Mouse (Mus musculus) lung, adult 2 months (tissue): Measurements from ENCODE around the gene Mrpl34. TPM values are rescaled to one million over a fixed set of nuclear protein-coding genes. Genes with fewer than 3 reads are reported as not detected.
A peak's percentile ranks its signal among the peaks of the same experiment; 100 is the strongest.

Experiments used
- DNase-seq: peaks from one replicate; pipeline ENCODE4 v3.0.0; 2022
- H3K4me1 ChIP-seq: fragments of 200-500 bp; 2 replicates; pipeline ENCODE4 v1.6.1; 2011; ENCODE audit warnings: low read length; ENCODE audit not compliant: control insufficient read depth, insufficient read depth
- H3K4me3 ChIP-seq: fragments of 200-500 bp; replicated peaks from 2 replicates; pipeline ENCODE3; 2011; ENCODE audit warnings: low read depth, mild to moderate bottlenecking, control low read depth, low read length; ENCODE audit errors: extremely low read depth
- CTCF ChIP-seq: fragments of 200-500 bp; IDR thresholded peaks from 2 replicates; pipeline ENCODE4 v1.5.1; 2011; ENCODE audit warnings: mild to moderate bottlenecking, low read length, control low read depth; ENCODE audit not compliant: insufficient read depth
- POLR2A ChIP-seq: fragments of 200-500 bp; IDR thresholded peaks from 2 replicates; pipeline ENCODE4 v1.6.1; 2011; ENCODE audit warnings: low read depth, mild to moderate bottlenecking, control low read depth, low read length, borderline replicate concordance; ENCODE audit errors: extremely low read depth
- WGBS: fragments of 180-500 bp; shearing (Covaris S2); methylation state at CpG from one replicate; pipeline ENCODE4 v1.1.7; 2018; 5-methylcytosine and 5-hydroxymethylcytosine counted together
- polyA plus RNA-seq: library from polyadenylated mRNA; depleted of rRNA; stranded (reverse); fragments of >200 nt; gene quantifications from 2 replicates; pipeline ENCODE4 v1.2.3, GENCODE M21; 2012; rRNA removed

The Mrpl34 gene
- polyA plus RNA-seq, 1 experiment, result 59.4 TPM

DNA sequence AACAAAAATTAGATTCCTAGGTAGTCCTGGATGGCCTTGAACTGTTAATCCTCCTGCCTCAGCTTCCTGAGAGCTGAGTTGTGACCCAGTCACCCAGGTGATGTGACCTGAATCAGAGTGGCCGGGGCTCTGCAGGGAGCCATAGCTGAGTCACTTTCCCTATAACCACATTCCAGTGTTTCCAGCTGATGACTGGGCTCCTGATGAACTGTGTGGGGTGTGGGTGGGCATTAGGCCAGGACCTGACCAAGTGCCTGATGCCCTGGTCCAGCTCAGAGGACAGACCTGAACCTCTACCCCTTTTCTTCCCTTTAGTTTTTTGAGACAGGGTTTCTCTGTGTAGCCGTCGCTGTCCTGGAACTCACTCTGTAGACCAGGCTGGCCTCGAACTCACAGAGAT, 40.6 kb downstream of the Mrpl34 start:
- WGBS, result 88% methylated on average over 4 of the region's 4 CpGs
- TF ChIP-seq POLR2A (no peak), CTCF (no peak)
- no peak for DNase-seq

DNA sequence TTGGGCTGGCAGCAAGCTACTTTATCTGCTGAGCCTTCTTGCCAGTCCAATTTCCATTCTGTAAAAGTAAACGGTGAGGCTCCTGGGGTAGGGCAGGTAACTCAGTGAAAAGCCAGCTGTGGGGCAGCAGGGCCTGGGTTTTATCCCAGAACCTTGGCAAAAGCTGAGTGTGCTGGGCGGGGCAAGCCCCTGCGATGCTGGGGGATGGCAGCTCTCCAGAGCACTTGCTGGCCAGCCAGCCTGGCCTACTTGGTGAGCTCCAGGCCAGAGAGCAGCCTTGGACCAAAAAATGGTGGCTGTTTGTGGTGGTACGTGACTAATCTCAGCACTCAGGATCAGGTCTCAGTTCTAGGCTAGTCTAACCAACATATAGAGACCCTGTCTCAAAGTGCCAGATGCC, 41.2 kb downstream of the Mrpl34 start:
- TF ChIP-seq CTCF (no peak), POLR2A (no peak)
- no peak for DNase-seq
- peaks cover 5% of the 10 kb centered on the region; the same call in 1 of the 2 replicates for H3K4me1 ChIP-seq
- 61% methylated on average over 4 of the region's 4 CpGs for WGBS
- H3K4me3 ChIP-seq, result no peak overlapping the region

More for the DNA sequence above, 40.6 kb downstream of the Mrpl34 start:
- H3K4me1 ChIP-seq, result peaks cover 5% of the 10 kb centered on the region; the same call in 1 of the 2 replicates
- no peak overlapping the region for H3K4me3 ChIP-seq

DNA sequence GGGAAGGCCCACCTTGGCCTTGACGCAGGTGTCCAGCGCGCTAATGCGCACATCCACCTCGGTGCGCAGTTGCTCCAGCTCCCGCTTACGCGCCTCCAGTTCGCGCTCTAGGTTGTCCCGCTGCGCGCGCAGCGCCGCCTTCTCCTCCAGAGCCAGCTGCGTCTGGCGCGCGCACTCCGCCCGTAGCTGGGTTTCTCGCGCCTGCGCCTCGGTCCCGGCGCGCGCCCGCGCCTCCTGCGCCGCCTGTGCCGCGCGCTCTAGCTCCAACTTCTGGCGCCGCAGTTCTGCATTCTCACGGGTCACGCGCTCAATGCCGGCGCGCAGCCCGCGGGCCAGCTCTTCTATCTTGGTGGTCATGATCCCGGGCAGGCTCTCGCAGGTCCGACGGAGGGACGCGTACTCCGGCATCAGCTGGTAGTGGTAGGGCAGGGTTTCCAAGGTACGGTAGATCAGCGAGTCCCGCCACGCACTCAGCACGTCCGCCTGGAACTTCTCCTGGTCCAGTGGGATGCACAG, 42.9 kb downstream of the Mrpl34 start:
- Histone ChIP-seq H3K4me1 (peaks cover 5% of the 10 kb centered on the region), H3K4me3 (peak overlapping the region; percentile 46)
- 1% methylated on average over 61 of the region's 61 CpGs for WGBS
- DNase-seq, result peak; percentile 31
- TF ChIP-seq POLR2A (no peak), CTCF (no peak)

DNA sequence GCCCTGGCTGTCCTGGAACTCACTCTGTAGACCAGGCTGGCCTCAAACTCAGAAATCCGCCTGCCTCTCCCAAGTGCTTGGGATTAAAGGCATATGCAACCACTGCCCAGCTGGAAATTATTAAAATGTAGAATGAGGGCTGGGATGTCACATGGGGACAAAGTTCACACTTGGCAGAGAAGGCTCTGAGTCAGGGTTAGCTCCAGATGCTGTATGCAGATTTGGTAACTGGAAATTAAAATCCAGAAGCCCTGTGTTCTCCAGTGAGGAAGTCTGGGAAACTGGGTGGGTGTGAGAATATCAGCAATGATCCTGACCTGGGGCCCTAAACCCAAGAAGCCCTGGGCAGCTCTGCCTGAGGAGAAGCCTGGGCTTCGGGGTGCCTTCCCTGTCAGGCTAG, 44.6 kb downstream of the Mrpl34 start:
- no peak for TF ChIP-seq POLR2A
- no peak for TF ChIP-seq CTCF
- Histone ChIP-seq H3K4me1 (peaks cover 8% of the 10 kb centered on the region), H3K4me3 (peak overlapping the region; percentile 40)
- WGBS, result 50% methylated on average over 2 of the region's 2 CpGs
- DNase-seq, result no peak

DNA sequence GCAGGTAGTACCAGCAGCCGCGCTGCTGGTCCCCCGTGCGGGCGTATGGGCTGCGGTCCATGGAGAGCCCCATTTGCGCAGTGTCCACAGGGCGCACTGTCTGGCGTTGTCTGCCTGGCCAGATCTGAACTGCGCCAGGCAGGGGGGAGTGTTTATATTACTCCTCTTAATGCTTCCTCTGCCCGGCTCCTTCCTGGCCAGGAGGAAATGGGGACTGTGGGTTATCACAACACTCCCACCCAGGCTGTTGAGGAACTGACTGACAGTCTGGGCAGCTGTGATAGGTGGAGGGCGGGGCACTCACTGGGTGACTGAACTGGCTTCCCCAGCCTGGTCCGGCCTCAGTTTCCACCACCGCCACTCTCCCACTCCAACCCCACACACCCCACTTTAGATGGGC, 46.9 kb downstream of the Mrpl34 start, which contains the start of gene Plvap:
Plvap (minus strand) TSS at position 109 of the 400 bp plus-strand sequence.
- peak; percentile 35 for DNase-seq
- TF ChIP-seq POLR2A (peak; percentile 90; the same call in 1 of the 2 replicates), CTCF (no peak)
- 17% methylated on average over 14 of the region's 14 CpGs for WGBS
- Histone ChIP-seq H3K4me3 (peak within 1 kb of the TSS; percentile 96), H3K4me1 (peaks cover 8% of the 10 kb centered on the region)

DNA sequence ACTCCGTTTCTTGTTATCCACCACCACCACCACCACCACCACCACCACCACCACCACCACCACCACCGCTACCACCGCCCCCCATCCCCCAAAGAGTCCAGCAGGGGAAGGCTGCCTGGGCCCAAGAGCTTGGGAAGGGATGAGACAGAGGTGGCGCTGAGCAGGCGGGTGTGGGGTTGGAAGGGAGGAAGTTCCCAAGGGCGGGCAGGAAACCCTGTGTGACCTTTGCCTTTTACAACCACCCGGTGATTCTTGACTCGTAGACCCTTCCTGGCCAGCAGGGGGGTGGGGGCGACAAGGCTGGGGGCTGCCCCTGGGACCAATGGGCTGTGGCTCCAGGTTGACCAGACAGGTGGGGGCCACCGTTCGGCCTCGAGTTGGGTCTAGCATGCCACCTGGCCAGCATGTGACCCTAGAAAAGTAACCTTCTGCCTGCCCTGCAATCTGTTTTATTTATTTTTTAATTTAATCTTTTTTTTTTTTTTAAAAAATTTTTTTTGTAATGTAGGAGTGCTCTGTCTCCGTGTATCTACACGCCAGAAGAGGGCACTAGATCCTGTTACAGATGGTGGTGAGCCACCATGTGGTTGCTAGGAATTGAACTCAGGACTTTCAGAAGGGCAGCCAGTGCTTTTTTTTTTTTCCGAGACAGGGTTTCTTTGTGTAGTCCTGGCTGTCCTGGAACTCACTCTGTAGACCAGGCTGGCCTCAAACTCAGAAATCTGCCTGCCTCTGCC, 48.4 kb downstream of the Mrpl34 start:
- no peak overlapping the region for H3K4me3 ChIP-seq
- WGBS, result 52% methylated on average over 15 of the region's 15 CpGs
- H3K4me1 ChIP-seq, result peaks cover 8% of the 10 kb centered on the region
- no peak for TF ChIP-seq POLR2A
- TF ChIP-seq CTCF, result no peak
- no peak for DNase-seq

DNA sequence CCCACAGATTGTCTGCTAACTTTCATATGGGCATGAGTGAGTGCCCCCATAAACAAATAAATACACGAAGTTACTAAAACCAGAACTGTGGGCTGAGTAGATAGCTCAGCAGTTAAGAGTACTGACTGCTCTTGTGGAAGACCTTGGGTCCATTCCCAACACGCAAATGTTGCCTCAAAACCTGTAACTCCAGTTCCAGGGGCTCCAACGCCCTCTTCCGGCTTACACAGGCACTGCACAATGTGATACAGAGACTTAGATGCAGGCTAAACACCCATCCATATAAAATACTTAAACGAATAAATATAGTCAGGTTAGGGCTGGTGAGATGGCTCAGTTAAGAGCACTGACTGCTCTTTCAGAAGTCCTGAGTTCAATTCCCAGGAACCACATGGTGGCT, 50.3 kb downstream of the Mrpl34 start:
- H3K4me3 ChIP-seq, result no peak overlapping the region
- peaks cover 8% of the 10 kb centered on the region for H3K4me1 ChIP-seq
- TF ChIP-seq POLR2A (no peak), CTCF (no peak)
- WGBS, result 78% methylated on average over 5 of the region's 5 CpGs
- DNase-seq, result no peak

Other genes with a start within 250 kb of the Mrpl34 start
- 32.7 and 37.6 TPM in 2 replicates for gene Myo9b, start 192.2 kb upstream of the Mrpl34 start, polyA plus RNA-seq
- 6.4 and 9.8 TPM in 2 replicates for gene Haus8, start 192.0 kb upstream of the Mrpl34 start, polyA plus RNA-seq
- 111 and 121 TPM in 2 replicates for gene Use1, start 98.1 kb upstream of the Mrpl34 start, polyA plus RNA-seq
- gene Ocel1, start 93.7 kb upstream of the Mrpl34 start, polyA plus RNA-seq, result 16.9 and 21.1 TPM in 2 replicates
- gene Nr2f6, start 83.0 kb upstream of the Mrpl34 start, polyA plus RNA-seq, result 133 and 205 TPM in 2 replicates
- gene Ushbp1, start 69.2 kb upstream of the Mrpl34 start, polyA plus RNA-seq, result 155 and 170 TPM in 2 replicates
- gene Babam1, start 68.1 kb upstream of the Mrpl34 start, polyA plus RNA-seq, result 120 and 145 TPM in 2 replicates
- 1.4 and 2.2 TPM in 2 replicates for gene Ankle1, start 58.9 kb upstream of the Mrpl34 start, polyA plus RNA-seq
- gene Abhd8, start 1.3 kb upstream of the Mrpl34 start, polyA plus RNA-seq, result 38.1 and 43.3 TPM in 2 replicates
- gene Dda1, start 4.2 kb downstream of the Mrpl34 start, polyA plus RNA-seq, result 84.4 and 85.9 TPM in 2 replicates
- 25.5 and 30.6 TPM in 2 replicates for gene Ano8, start 21.0 kb downstream of the Mrpl34 start, polyA plus RNA-seq
- 26.0 and 30.4 TPM in 2 replicates for gene Gtpbp3, start 23.1 kb downstream of the Mrpl34 start, polyA plus RNA-seq
- 1,109 and 1,564 TPM in 2 replicates for gene Plvap, start 46.8 kb downstream of the Mrpl34 start, polyA plus RNA-seq
- 0.42 and 0.49 TPM in 2 replicates for gene Ccdc194, start 60.8 kb downstream of the Mrpl34 start, polyA plus RNA-seq
- gene Bst2, start 72.5 kb downstream of the Mrpl34 start, polyA plus RNA-seq, result 437 and 505 TPM in 2 replicates
- gene Mvb12a, start 78.0 kb downstream of the Mrpl34 start, polyA plus RNA-seq, result 131 and 132 TPM in 2 replicates
- gene Tmem221, start 93.9 kb downstream of the Mrpl34 start, polyA plus RNA-seq, result 18.5 and 25.2 TPM in 2 replicates
- 0.09 TPM in 1 of 2 replicates, not detected in the other for gene Nxnl1, start 101.6 kb downstream of the Mrpl34 start, polyA plus RNA-seq
- 73.5 and 101 TPM in 2 replicates for gene Slc27a1, start 103.9 kb downstream of the Mrpl34 start, polyA plus RNA-seq
- gene Pgls, start 127.2 kb downstream of the Mrpl34 start, polyA plus RNA-seq, result 140 TPM in 2 replicates
- 4.8 and 5.4 TPM in 2 replicates for gene Fam129c, start 132.7 kb downstream of the Mrpl34 start, polyA plus RNA-seq
- 172 and 200 TPM in 2 replicates for gene Colgalt1, start 146.0 kb downstream of the Mrpl34 start, polyA plus RNA-seq
- gene Unc13a, start 206.8 kb downstream of the Mrpl34 start, polyA plus RNA-seq, result 0.25 and 0.32 TPM in 2 replicates
- gene Jak3, start 211.3 kb downstream of the Mrpl34 start, polyA plus RNA-seq, result 56.6 and 72.7 TPM in 2 replicates
- 58.5 and 60.7 TPM in 2 replicates for gene Insl3, start 224.3 kb downstream of the Mrpl34 start, polyA plus RNA-seq
- gene B3gnt3, start 236.8 kb downstream of the Mrpl34 start, polyA plus RNA-seq, result 25.0 and 31.3 TPM in 2 replicates